Mouse (Mus musculus) c-Kit-positive CD71-positive TER-119-negative erythroid progenitor cells, embryonic 14.5 days (primary cell): ENCODE results near the gene Nrxn2.

ENCODE experiments used
- DNase-seq: peaks from one replicate; pipeline ENCODE4 v3.0.0-alpha.2; 2013; ENCODE audit warnings: low read depth

Gene Nrxn2

GRCm38 (mm10) chr19:6519483-6519882 lies 101.0 kb downstream of the Nrxn2 start:
- DNase-seq = no peak

- no peak for DNase-seq
These were observed 103.1 kb downstream of the Nrxn2 start for GRCm38 (mm10) chr19:6521630-6522029.

- DNase-seq = no peak
These were observed 103.8 kb downstream of the Nrxn2 start for GRCm38 (mm10) chr19:6522289-6522688.

GRCm38 (mm10) chr19:6525023-6525422 lies 106.5 kb downstream of the Nrxn2 start:
- DNase-seq = no peak

- no peak for DNase-seq
These were observed 107.5 kb downstream of the Nrxn2 start for GRCm38 (mm10) chr19:6526010-6526409.

- no peak for DNase-seq
These were observed 108.9 kb downstream of the Nrxn2 start for GRCm38 (mm10) chr19:6527439-6527838.

GRCm38 (mm10) chr19:6527839-6528531 lies 109.5 kb downstream of the Nrxn2 start:
- no peak for DNase-seq

- DNase-seq = no peak
These were observed 110.9 kb downstream of the Nrxn2 start for GRCm38 (mm10) chr19:6529265-6529985.

- no peak for DNase-seq
These were observed 111.8 kb downstream of the Nrxn2 start for GRCm38 (mm10) chr19:6530359-6530758.

- no peak for DNase-seq
These were observed 112.6 kb downstream of the Nrxn2 start for GRCm38 (mm10) chr19:6531011-6531631.

GRCm38 (mm10) chr19:6531832-6532471 lies 113.4 kb downstream of the Nrxn2 start:
- DNase-seq = no peak

- DNase-seq = no peak
These were observed 114.1 kb downstream of the Nrxn2 start for GRCm38 (mm10) chr19:6532656-6533055.

GRCm38 (mm10) chr19:6533290-6534117 lies 115.0 kb downstream of the Nrxn2 start:
- DNase-seq = no peak

- no peak for DNase-seq
These were observed 115.5 kb downstream of the Nrxn2 start for GRCm38 (mm10) chr19:6534118-6534415.

- DNase-seq = no peak
These were observed 117.7 kb downstream of the Nrxn2 start for GRCm38 (mm10) chr19:6536201-6536600.

- no peak for DNase-seq
These were observed 118.2 kb downstream of the Nrxn2 start for GRCm38 (mm10) chr19:6536696-6537095.

- no peak for DNase-seq
These were observed 119.0 kb downstream of the Nrxn2 start for GRCm38 (mm10) chr19:6537526-6537925.

- no peak for DNase-seq
These were observed 120.0 kb downstream of the Nrxn2 start for GRCm38 (mm10) chr19:6538546-6538945.

- no peak for DNase-seq
These were observed 121.1 kb downstream of the Nrxn2 start for GRCm38 (mm10) chr19:6539592-6539991.

GRCm38 (mm10) chr19:6540191-6540590 lies 121.7 kb downstream of the Nrxn2 start:
- DNase-seq = no peak

GRCm38 (mm10) chr19:6541521-6541920 lies 123.0 kb downstream of the Nrxn2 start:
- DNase-seq = no peak
